Mouse (Mus musculus): Measurements from ENCODE around the gene Higd1c.

DNA sequence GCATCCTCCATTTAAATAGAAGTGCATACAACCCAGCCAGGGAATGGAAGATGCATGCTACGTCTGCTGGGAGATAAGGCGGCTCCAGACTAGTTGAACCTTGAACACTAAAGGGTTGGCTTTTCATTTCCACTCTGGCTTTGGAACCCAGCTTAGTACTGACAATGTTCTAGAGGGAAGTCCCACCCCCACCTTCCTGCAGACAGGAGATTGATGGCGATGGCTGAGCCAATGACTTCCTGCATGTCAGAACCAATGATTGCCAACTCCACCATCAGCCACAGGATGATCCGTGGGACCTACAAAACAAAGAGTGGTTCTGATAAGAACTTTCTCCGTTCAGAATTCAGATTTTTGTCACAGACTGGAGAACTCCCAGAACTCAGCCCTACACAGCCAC lies 41.7 kb downstream of the Higd1c start:
- no peak for TF ChIP-seq CTCF (IDR thresholded peaks at IDR 0.05; ENCODE audit: low read depth)
- no peak for TF ChIP-seq EP300 (optimal IDR thresholded peaks at IDR 0.05)

Data from stomach, postnatal 0 days (tissue).